Mouse (Mus musculus): ENCODE measurements around the gene Hapln4.
"Not testable (repeated sequence)": the region's sequence is repeated elsewhere in the genome, so short reads cannot be mapped to it uniquely, and the experiment has no call there.

Gene Hapln4

DNA sequence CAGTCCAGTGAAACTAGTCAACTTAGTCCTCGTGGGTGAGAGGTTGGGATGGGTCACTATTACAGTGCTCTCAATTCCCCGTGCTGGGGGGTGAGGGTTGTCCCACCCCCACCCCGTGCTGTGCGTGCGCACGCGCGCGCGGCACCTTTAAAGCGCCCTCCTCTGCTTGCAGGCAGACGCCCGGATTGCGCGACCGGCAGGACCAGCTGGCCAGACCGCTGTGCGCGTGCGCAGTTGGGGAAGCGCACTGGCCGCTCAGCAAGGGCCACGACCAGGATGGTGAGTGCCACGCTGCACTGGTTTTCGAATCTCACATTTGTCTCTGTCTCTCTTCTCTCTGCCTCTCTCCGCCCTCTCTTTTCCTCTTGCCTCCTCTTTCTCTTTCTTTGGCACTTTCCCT lies at the start of gene Hapln4:
Gene Hapln4 (plus strand): TSS at position 173 of the 400 bp plus-strand sequence.
- DNase-seq, result peak; percentile 59 to 80

DNA sequence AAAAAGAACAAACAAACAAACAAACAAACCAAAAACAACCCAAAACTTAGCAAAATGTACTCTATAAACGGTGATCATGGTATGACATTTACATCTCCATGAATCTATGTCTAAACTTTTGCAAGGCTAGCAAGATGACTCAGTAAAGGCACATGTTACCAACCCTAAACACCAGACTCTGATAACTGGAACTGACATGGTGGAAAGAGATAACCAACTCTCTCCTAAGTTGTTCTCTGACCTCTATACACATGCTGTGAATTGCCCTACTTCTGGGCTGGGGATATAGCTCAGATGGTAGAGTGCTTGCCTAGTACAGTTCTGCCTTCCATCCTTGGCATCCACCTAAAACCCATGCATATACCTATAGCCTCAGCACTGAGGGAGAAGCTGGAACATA lies 45.3 kb upstream of the Hapln4 start:
- no peak for DNase-seq

DNA sequence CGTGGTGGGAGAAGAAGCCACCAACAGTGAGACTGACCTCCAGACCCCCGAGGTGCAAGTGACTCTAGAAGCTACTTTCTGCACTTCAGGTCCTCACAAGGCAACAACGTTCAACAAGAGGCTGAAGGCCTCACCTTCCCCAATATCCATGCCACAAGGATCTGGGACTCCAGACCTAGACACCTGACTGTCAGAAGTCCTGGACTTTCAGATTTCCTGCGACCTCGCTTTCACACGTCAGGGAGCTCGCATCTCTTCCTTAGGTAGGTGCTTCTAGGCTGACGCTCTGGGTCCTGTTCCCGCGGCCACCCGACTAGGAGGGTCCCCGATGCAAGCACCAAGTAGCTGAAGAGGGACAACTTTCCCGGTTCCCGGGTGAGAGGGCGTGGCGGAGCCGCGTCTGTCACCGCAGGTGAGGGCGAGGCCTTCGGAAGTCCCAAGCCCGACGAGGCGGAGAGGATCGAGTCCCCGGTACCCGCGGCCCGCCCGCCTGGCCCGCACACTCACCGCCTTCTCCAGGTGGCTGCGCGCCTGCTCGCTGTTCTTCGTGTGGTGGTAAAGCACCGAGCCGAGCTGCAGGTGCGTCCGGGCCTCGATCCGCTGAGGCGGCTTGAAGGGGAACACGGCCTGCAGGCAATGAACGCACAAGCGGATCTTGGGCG lies 41.2 kb upstream of the Hapln4 start:
- peak in 1 of 2 experiments; percentile 66 for DNase-seq

DNA sequence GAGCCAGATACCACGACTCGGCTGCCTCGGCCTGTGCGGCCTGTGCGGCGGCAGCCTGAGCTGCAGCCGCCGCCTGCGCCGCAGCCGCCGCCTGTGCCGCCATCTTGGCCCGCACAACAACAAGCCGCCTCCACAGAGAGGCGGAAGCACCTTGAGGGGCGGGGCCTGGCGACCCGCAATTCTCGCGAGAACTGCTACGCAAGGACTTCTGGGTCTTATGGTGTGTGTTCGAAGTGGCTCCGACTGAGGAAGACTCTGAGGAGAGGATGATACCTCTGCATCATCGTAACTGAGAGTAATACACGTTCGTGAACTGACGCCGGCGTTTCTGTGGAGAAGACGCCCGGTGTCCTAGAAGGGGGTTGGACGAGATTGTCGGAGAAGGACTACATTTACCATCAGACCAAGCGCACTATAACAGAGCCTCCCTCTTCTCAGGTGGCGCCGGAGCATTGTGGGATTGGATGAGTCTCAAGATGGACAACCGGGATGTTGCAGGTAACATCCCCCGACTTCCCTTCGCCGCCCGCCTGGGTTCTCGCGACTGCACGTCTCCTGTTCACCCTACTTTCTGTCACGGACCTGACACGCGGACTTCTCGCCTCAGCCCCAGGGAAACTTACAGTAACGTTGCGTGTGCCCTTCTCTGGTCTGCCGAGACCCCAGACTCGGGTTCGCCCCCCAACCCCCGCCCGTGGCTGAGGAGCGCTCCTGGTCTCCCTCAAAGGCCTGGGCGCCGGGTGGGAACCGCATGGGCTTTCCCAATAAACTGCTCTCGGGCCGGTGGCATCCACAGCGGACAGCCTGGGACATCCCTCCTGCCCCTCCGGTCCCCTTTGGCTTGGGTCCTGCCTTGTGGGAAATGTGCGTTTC lies 40.4 kb upstream of the Hapln4 start, which contains the start of the genes Mau2 and Sugp1:
Gene Mau2 (minus strand): TSS at position 152 of the 873 bp plus-strand sequence.
Gene Sugp1 (plus strand): TSS at position 231 of the 873 bp plus-strand sequence.
- DNase-seq, result peak; percentile 96 to 98

DNA sequence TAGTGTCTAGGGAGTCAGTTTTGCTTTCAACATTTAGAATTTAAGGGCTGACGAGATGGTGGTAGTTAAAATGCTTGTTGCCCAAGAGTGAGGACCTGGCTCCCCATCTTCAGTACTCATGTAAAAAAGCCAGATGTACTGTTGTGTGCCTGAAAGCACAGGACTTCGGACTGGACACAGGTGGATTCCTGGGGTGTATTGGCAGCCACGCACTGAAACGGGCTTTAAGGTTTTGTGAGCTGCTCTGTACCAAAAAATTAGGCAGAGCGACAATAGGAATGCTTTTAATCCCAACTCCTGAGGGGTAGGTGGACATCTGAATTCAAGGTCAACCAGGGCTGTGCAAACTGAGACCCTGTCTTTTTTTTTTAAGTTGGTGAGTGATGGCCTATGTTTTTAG lies 39.3 kb upstream of the Hapln4 start:
- peak in 1 of 2 experiments; percentile 53 for DNase-seq

DNA sequence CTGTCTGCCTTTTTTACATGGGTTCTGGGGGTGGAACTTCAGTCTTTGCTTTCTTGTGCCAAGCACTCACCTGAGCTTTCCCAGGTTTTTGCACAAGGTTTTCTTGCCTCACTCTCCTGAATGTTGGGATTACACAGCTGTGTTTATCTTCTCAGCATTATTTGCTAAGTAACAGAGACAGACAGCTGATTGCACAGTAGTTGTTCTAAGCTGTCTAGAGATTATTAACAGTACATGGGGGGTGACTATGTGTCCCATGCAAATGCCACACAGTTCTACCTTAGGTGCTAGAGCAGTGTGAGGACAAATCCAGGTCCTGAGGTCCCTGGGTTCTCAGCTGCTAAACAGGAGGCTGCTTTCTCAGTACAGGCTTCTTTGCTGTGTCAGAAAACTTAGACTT lies 33.6 kb upstream of the Hapln4 start:
- no peak for DNase-seq

DNA sequence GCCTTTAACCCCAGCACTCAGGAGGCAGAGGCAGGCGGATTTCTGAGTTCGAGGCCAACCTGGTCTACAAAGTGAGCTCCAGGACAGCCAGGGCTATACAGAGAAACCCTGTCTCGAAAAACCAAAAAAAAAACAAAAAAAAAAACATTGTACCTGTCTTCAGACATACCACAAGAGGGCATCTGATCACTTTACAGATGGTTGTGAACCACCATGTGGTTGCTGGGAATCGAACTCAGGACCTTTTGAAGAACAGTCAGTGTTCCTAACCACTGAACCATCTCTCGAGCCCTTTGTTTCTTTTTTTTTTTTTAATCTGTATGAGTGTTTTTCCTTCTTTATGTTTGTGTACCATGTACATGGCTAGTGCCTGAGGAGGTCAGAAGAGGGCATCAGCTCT lies 32.8 kb upstream of the Hapln4 start:
- not testable (repeated sequence) for DNase-seq

DNA sequence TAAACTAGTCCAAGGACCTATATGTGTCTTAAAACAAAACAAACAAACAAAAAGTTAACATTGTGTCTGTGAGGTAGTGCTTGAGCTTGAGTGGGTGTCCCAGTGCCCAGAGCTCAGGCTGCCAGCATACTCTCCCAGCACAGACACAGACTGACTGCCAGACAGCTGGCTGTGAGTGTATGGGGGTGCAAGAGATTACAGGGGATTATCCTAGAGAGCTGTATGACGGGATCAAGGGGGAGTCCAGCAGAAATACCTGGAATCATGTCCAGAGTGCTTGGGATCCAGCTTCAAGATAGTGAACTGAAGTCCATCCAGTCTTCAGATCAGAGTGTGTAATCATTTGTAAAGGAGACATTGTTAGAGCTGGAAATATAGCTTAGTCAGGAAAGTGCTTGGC lies 25.5 kb upstream of the Hapln4 start:
- DNase-seq, result no peak

DNA sequence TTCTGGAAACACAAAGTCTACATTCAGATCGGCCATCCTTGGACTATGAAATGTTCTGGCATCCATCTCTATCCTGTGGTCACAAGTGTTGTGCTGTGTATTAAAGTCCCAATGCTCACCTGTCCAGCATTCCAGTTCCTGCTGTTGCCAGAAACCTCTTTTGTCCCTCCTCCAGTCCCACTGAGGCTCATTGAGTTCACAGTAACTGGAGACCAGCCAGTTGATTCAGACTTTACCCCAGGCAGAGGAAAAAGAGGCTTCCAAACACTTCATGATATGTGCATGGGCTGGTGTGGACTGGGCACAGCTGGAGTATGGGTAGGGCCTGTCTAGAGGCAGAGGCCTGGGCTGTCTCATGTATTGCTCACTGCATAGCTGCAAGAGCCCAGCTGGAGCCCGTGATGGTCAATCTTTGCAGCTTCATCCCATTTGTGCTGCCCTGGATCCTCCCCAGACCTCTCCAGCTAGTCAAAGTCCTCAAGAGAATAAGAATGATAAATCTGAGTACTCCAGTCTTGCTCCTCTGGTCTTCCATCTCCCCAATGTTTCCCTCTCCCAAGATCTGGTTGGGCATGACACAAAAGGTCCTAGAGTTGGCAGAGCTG lies 11.3 kb upstream of the Hapln4 start:
- peak; percentile 39 to 40 for DNase-seq

DNA sequence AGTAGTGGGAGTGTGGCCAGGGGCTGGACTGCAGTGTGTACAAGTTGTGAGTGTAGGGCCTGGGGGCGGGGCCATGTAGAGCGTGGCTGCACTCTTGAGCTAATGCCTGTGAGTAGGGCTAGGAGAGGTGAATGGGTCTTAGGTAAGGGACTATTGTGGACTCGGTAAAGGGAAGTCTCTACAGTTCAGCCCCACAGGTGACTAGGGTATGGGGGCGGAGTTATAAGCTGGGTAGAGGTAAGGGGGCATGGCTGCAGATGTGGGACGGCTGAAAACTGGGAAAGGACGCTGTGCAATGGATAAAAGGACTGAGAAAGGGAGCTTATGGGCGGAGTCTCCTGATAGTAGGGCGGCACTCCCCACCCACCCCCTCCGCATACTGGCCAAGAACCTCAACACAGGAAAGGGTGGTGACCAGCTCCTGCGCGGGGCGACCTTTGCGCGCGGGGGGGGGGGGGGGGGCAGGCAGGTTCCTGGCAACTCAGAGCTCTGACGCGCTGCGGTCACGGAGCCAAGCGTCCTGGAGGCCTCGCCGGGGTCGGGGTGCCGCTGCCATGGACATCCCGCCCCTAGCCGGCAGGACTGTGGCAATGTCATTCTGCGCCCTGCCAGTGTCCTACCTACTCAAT lies 10.7 kb upstream of the Hapln4 start, which contains the start of gene Tm6sf2:
Gene Tm6sf2 (plus strand): TSS at position 484 of the 629 bp plus-strand sequence.
- peak; percentile 80 to 90 for DNase-seq

DNA sequence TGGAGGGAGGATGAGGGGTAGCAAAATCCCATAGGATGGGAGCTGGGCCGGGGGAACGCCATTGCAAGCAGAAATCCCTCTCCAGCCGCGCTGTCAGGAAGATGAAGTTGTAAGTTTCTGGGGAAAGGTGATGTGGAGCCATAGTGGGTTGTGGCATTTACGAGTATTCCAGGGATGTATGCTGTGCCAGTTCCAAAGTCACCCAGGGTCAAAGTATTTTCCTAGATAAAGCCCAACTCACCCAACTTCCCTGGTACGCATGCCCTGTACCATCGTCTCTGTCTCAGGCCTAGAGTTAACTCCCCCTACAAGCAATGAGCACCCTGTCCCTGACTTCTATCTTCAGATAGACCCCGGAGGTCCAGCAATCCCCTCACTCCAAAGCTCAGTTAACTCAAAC lies 10.1 kb upstream of the Hapln4 start:
- no peak for DNase-seq

DNA sequence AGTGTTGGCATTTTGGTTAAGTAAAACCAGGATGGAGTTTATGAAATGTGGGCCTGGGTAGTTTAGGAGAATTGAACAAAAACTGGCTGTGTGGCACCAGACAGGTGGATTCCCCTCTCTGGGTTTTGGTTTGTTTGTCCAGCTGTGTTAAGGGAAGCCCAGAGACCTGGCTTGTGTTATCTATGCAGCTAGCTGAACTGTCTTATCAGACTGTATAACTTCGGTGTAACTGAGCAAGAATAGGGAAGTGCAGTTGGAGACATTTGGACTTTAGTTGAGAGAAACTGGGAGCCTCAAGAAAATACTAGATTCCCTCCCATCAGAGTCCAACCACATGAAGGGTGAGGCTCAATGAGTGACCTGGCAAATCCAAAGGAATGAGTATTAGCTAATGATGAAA lies 9.6 kb upstream of the Hapln4 start:
- no peak for DNase-seq

DNA sequence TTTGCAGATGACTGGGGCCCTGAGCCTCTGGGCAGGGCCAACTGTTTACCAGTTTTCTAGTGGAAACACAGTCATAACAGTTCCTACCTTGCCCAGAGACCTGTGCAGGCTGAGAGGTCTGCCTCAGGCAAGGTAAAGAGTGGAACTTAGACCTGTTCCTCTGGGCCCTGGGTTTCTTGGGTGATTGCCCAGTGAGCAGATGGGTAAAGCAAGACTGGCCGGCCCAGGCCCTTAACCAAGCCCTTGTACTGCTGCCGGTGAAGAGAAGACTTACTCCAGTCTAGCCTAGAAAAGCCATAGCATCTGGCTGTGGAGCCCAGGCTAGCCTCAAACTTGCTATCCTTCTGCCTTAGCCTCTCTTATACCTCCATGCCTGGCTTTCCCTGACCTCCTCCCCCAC lies 1.3 kb upstream of the Hapln4 start:
- DNase-seq, result no peak

DNA sequence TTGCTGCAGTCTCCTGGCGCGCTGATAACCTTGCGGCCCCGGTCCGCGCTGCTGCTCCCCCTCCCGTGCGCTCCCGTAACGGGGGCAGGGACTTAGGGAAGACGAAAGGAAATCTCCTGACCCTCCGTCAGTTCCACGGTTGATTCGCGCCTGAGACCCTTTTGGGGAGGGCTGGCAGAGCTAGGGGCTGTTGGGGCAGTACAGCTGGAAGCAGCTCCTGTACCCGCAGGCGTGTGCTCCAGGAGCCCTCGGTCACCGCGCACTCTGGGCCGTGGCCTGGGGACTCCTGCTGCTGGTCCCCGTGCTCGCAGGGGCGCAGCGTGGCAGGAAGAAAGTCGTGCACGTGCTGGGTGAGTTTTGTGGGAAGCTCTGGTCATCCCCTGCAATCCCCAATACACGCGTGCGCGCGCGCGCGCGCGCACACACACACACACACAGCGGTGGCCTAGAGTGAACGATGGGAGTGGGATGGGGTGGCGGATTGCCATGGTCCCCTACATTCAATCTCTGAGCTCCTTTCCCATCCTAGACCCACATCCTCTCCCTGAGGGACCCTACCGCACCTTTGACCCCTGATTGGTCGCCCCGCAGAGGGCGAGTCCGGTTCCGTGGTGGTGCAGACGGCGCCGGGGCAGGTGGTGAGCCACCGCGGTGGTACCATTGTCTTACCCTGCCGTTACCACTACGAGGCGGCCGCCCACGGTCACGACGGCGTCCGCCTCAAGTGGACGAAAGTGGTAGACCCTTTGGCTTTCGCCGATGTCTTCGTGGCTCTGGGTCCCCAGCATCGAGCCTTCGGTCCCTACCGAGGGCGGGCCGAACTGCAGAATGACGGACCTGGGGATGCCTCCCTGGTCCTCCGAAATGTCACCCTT lies 1.2 kb downstream of the Hapln4 start:
- DNase-seq, result peak in 1 of 2 experiments; percentile 15

DNA sequence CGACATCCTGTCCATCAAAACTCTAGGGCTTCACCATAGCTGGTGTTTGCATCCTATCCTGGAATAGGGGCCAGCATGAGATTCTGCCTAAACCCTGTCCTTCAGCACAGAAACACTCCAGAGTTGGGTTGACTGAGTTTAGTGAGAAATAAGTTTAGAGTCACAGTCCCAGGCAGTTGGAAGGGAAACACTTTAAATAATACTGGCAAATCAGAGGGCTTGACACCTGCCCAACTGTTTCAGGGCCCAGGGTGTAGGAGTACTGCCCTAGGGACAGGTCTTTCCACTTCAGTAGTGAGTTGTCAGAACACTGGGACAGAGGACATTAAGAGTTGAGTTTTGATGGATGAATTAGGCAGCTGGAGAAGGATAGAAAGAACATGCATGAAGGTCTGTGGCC lies 2.9 kb downstream of the Hapln4 start:
- DNase-seq, result no peak

DNA sequence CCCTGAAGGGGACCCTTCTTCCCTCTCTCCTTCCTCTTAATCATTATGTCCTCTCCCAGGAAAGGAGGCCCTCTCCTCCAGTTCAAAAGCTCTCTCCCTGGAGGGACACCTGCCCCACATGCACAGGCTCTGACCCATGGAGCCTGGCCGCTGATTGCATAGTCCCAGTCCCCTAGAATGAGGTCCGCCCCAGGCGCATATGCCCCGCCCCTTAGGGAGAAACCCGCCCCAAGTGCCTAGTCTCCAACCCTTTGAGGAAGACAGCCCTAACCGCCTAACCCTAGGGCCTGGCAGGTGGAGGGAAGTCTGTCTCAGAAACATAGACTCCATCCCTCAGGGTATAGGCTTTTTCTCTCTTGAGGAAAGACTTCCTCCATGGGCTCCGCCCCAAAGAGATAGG lies 4.0 kb downstream of the Hapln4 start:
- DNase-seq, result peak in 1 of 2 experiments; percentile 31

DNA sequence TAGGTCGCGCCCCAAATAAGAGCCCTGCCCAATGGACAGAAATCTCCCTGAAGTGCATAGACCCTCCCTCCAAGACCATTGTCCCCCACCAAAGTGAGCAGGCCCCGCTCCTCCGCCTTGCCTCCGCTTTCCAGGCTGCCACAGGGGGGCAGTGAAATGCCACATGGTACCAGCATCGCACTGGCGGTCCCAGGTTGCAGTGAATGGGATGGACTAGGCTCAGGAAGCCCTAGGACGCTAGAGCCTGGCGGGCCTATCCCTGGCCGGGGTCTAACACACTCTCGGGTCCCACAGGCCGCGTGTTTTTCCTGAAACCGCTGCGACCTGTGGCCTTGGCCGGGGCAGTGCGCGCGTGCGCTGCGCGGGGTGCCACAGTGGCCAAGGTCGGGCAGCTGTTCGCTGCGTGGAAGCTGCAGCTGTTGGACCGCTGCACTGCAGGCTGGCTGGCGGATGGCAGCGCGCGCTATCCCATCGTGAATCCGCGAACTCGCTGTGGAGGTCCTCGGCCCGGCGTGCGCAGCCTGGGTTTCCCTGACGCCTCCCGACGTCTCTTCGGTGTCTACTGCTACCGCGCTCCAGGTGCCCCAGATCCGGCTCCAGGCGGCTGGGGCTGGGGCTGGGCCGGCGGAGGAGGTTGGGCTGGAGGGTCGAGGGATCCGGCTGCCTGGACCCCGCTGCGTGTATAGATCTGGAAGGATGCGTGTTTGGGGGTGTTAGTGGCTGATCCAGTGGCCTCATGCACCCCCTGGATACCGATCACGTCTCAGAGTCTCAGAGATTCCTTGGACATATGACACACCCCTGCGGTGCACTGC lies 4.8 kb downstream of the Hapln4 start:
- peak; percentile 39 to 71 for DNase-seq

DNA sequence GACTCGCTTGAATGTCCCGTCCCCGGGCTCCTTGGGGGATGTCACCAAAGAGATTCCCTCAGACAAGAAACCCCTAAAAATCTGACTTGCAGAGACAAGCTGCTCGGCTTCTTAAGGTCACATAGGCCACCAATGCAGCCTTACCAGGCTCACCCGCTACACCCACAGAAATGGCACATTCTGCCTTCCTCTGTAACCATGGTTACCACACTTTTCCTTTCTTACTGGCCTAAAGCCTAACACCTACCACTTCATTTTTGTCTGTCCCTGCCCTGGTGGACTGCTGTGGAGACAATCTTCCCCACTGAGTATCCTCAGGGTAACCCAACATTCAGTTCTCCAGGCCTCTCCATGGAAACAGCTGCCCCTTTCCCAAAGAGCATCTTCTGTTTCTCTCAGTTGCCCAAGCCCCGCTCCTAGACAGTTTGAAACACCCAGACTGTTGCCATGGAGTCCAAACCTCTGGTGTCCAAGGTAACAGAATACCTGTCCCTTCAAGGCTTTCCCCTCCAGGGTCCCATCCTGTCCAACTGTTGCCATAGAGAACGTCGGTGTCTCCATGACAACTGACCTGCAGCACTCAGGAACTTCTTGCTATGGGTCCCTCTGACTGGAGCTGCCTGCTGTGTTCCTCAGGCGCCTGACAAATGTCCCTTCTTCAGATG lies 6.2 kb downstream of the Hapln4 start:
- DNase-seq, result no peak

DNA sequence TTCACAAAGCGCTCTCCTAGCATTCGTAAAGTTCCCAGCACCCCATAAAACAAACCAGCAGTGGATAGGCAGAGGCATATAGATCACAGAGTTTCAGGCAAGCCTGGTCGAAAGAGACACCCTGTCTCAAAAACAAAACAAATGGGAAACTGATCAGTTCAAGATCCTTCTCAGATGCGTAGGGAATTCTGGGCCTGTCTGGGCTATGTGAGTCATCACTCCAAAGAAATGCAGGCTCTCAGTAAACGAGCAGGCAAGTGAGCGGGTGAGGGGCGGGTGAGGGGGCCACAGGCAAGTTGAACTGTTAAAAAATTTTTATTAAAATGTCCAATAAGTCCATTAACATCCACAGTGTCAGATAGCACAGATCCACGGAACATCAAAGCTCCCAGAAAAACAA lies 9.5 kb downstream of the Hapln4 start:
- no peak for DNase-seq

DNA sequence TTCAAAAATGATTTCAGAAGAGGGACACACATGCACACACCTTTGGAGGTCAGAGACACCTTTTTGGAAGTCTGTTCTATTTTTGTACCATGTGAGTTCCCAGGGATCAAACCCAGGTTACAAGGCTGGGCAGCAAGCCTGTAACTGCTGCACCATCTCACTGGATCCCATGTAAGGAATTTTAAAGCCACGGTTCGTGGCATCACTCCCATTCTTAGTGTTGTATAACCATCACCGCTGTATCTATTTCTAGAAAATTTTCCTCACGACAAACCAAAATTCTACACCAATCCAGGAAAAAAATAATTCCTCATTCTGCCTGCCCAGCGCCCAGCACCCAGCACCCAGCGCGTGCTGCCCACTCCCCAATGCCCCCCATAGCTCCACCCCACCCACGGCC lies 16.0 kb downstream of the Hapln4 start:
- no peak for DNase-seq
